In the genomic region with DNA sequence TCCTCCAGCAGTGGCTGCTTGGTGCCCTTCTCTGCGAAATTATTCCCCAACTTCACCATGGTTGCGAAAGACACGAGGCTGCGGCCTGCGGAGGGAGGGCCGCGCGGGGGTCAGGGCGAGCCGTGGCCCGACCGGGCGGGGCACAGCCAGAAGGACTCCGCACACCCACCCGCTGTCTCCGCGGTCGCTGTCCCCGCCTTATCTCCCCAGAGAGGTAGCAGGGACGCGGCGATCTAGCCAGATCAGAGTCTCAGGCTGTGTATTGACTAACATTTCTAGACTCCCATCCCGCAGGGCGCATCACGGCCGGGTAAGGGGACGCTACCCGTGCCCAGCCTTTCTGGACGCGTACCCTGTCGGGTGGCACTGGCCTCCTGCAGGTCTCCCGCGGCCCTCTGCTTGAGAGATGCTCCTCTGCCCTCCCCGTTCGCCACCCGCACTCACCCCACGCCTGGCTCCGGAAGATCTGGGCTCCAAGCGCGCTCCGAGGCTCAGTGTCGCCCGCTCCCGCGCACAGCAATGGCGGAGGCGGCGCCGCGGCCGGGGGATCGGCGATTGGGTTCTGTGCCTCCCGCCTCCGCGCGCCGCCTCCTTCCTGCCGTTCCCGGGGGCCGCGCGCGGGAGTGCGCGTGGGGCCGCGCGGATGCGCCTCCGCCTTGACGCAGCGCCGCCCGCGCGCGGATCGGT, we compare ENCODE assay signal across 9 mouse cellular contexts. TPM values are rescaled to one million over a fixed set of nuclear protein-coding genes. Genes with fewer than 3 reads are reported as not detected.
DNase-seq lines count a peak whose midpoint lies in the region; ATAC-seq lines count a peak whose summit lies in the region.
"Had no signal": no experiment of that assay in that cellular context is flagged by ENCODE, and none has a peak within 500 bp of the region (broad histone marks: within the 10 kb centered on the region; RNA-seq: fewer than 3 reads in every experiment).

No protein-coding gene starts in this region.

- no peaks in the 10 kb centered on the region for H3K36me3 ChIP-seq in erythroblast, embryonic 14.5 days (ENCODE audit: control insufficient read depth)

- H3K4me3 ChIP-seq in erythroblast, embryonic 14.5 days (replicated peaks) = peak overlapping the region; percentile 36

- peaks cover 2% of the 10 kb centered on the region; the same call in 1 of the 2 replicates for H3K9me3 ChIP-seq in erythroblast, embryonic 14.5 days (ENCODE audit: control insufficient read depth, low read length)

- peak; percentile 65 for DNase-seq in embryo, embryonic 9.5 days (ENCODE audit: extremely low spot score)
- DNase-seq in heart, adult 18-20 months = peak; percentile 68 to 71
- peak; percentile 27 for DNase-seq in kidney, adult 9 months
- DNase-seq in liver = peak; percentile 45
- DNase-seq in neural tube, embryonic 10.5 days (ENCODE audit: extremely low spot score, low spot score) = peak; percentile 76
- peak; percentile 31 for DNase-seq in thymus, postnatal 0 days (ENCODE audit: low spot score)

- ATAC-seq in erythroblast, adult 5-6 weeks (replicated peaks; ENCODE audit: low FRiP score, poor library complexity, severe bottlenecking) = no peak

- no peaks in the 10 kb centered on the region for H3K4me1 ChIP-seq in erythroblast, embryonic 14.5 days (ENCODE audit: control insufficient read depth)

- peaks cover 44% of the 10 kb centered on the region for H3K27me3 ChIP-seq in erythroblast, embryonic 14.5 days (ENCODE audit: control insufficient read depth)

RNA-seq across cellular contexts. Expression of a gene that starts 0.6 kb away (rescaled TPM):
- not detected in 2 replicates for polyA plus RNA-seq in erythroblast, embryonic 14.5 days (2012)
- not detected in 2 replicates for total RNA-seq in erythroblast, adult 5-6 weeks (2015; ENCODE audit: low replicate concordance)
- not detected in 2 replicates for total RNA-seq in erythroblast, adult 5-6 weeks (2017; ENCODE audit: low replicate concordance)
- 1 to 10 TPM; 5.7 to 8.3 TPM for total RNA-seq in heart, adult 18-20 months (2021)
- polyA plus RNA-seq in thymus, postnatal 0 days (2015; fragmentation: Nextera tagmentation; extraction: Ambion mirVana) = 4.1 and 5.3 TPM in 2 replicates
- polyA plus RNA-seq: macrophage had no signal

Comparison
In these comparisons a context has a peak if more than half of its experiments do, and no peak if none do; other contexts are left out.
1. RNA of a gene that starts 0.6 kb away (total RNA-seq): 5.7 to 8.3 TPM in heart, adult 18-20 months; not detected in erythroblast, adult 5-6 weeks; every median in the first group is over 4 times any median in the second.
2. Peak in every context shown above with its lines, with median percentiles within 50 percentile points of each other: DNase-seq.